Mouse (Mus musculus) lung, embryonic 16.5 days (tissue): ENCODE results near the gene Ptpn23. TPM values are rescaled to one million over a fixed set of nuclear protein-coding genes. Genes with fewer than 3 reads are reported as not detected.

Experiments used
- ATAC-seq: fragments of 200-750 bp; cut with Nextera tagmentation; 2 replicates; pipeline ENCODE4 v1.8.0; 2017; ENCODE audit warnings: low read depth, mild to moderate bottlenecking, moderate library complexity
- H3K27ac ChIP-seq: fragments of 300-500 bp; sonication (generic); 2 replicates; pipeline ENCODE4 v1.5.1; 2014; ENCODE audit warnings: mild to moderate bottlenecking, control low read depth, low read length
- H3K27me3 ChIP-seq: fragments of 300-500 bp; sonication (generic); 2 replicates; pipeline ENCODE4 v1.6.1; 2014; ENCODE audit warnings: low read depth, low read length, mixed read lengths; ENCODE audit not compliant: control insufficient read depth, insufficient read depth
- H3K36me3 ChIP-seq: fragments of 300-500 bp; sonication (generic); 2 replicates; pipeline ENCODE4 v1.6.1; 2014; ENCODE audit warnings: low read length; ENCODE audit not compliant: control insufficient read depth, insufficient read depth
- H3K4me1 ChIP-seq: fragments of 300-500 bp; sonication (generic); replicated peaks from 2 replicates; pipeline ENCODE4 v1.6.1; 2014; ENCODE audit warnings: low read length, mixed read lengths; ENCODE audit not compliant: control insufficient read depth, insufficient read depth
- H3K4me2 ChIP-seq: fragments of 300-500 bp; sonication (generic); 2 replicates; pipeline ENCODE4 v1.6.1; 2014; ENCODE audit warnings: low read depth, low read length, control low read depth
- H3K4me3 ChIP-seq: fragments of 300-500 bp; sonication (generic); 2 replicates; pipeline ENCODE4 v1.5.1; 2014; ENCODE audit warnings: mild to moderate bottlenecking, low read length, control low read depth
- H3K9ac ChIP-seq: fragments of 300-500 bp; sonication (generic); 2 replicates; pipeline ENCODE4 v1.6.1; 2014; ENCODE audit warnings: low read length, control low read depth
- H3K9me3 ChIP-seq: fragments of 300-500 bp; sonication (generic); 2 replicates; pipeline ENCODE4 v1.6.1; 2016; ENCODE audit warnings: low read length; ENCODE audit not compliant: control insufficient read depth
- WGBS: fragments of 180-500 bp; shearing (Covaris S2); extraction: QIAGEN DNeasy Blood & Tissue Kit; methylation state at CpG from one replicate; pipeline ENCODE4 v1.1.7; 2014; 5-methylcytosine and 5-hydroxymethylcytosine counted together
- polyA plus RNA-seq: library from polyadenylated mRNA; unstranded; fragments of >200 nt; fragmentation: Nextera tagmentation; extraction: Ambion mirVana; gene quantifications from 2 replicates; pipeline ENCODE4 v1.2.1, GENCODE M21; 2015

Ptpn23 gene
- polyA plus RNA-seq, 1 experiment from 2014 or later = 12.2 TPM

GRCm38 (mm10) chr9:110373871-110374270, 34.1 kb downstream of the Ptpn23 start:
- ATAC-seq = no peak
- Histone ChIP-seq H3K4me2 (no peak overlapping the region), H3K36me3 (peaks cover 16% of the 10 kb centered on the region; the same call in 1 of the 2 replicates), H3K4me1 (no peaks in the 10 kb centered on the region), H3K9me3 (no peaks in the 10 kb centered on the region), H3K4me3 (no peak overlapping the region), H3K9ac (no peak overlapping the region), H3K27ac (no peak overlapping the region), H3K27me3 (no peaks in the 10 kb centered on the region)
- 88% methylated on average over 13 of the region's 13 CpGs for WGBS

GRCm38 (mm10) chr9:110369860-110370259, 38.2 kb downstream of the Ptpn23 start:
- H3K9ac ChIP-seq = no peak overlapping the region
- no peak overlapping the region for H3K4me2 ChIP-seq
- H3K9me3 ChIP-seq = no peaks in the 10 kb centered on the region
- no peak overlapping the region for H3K27ac ChIP-seq
- H3K27me3 ChIP-seq = no peaks in the 10 kb centered on the region
- no peak overlapping the region for H3K4me3 ChIP-seq
- no peaks in the 10 kb centered on the region for H3K4me1 ChIP-seq
- 0 out of 2 replicates have a peak, but pooled peaks cover 5% of the 10 kb centered on the region for H3K36me3 ChIP-seq
- WGBS = 82% methylated on average over 3 of the region's 3 CpGs
- no peak for ATAC-seq

GRCm38 (mm10) chr9:110366746-110367145, 41.3 kb downstream of the Ptpn23 start:
- Histone ChIP-seq H3K9me3 (no peaks in the 10 kb centered on the region), H3K27me3 (no peaks in the 10 kb centered on the region), H3K36me3 (no peaks in the 10 kb centered on the region), H3K4me1 (no peaks in the 10 kb centered on the region), H3K4me2 (no peak overlapping the region), H3K4me3 (no peak overlapping the region), H3K27ac (no peak overlapping the region), H3K9ac (no peak overlapping the region)
- no peak for ATAC-seq
- WGBS = 58% methylated on average over 5 of the region's 5 CpGs

- Histone ChIP-seq H3K27me3 (no peaks in the 10 kb centered on the region), H3K4me1 (no peaks in the 10 kb centered on the region), H3K4me2 (no peak overlapping the region), H3K27ac (no peak overlapping the region), H3K9me3 (no peaks in the 10 kb centered on the region), H3K9ac (no peak overlapping the region), H3K36me3 (no peaks in the 10 kb centered on the region), H3K4me3 (no peak overlapping the region)
- 74% methylated on average over 10 of the region's 10 CpGs for WGBS
- no peak for ATAC-seq
Observed at GRCm38 (mm10) chr9:110362337-110362736, 45.7 kb downstream of the Ptpn23 start.

DNA sequence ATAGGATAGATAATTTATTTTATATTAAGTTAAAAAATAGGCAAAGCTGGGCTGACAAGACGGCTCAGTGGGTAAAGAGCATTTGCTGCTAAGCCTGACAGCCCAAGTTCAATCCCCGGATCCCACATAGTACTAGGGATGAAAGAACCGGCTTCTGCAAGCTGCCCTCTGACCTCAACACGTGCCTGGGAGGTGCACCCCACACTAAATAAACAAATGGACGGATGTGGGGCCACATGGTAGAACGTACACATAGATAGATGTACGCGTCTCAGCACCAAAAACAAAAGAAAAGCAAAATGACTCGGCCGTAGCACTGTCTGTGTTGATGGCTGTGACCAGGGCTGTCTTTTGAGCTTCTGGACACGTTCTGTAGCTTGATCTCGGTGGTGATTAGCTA, 46.7 kb downstream of the Ptpn23 start:
- no peak for ATAC-seq
- Histone ChIP-seq H3K4me3 (no peak overlapping the region), H3K27ac (no peak overlapping the region), H3K4me1 (no peaks in the 10 kb centered on the region), H3K9me3 (no peaks in the 10 kb centered on the region), H3K27me3 (no peaks in the 10 kb centered on the region), H3K9ac (no peak overlapping the region), H3K4me2 (no peak overlapping the region), H3K36me3 (no peaks in the 10 kb centered on the region)
- 39% methylated on average over 12 of the region's 12 CpGs for WGBS

DNA sequence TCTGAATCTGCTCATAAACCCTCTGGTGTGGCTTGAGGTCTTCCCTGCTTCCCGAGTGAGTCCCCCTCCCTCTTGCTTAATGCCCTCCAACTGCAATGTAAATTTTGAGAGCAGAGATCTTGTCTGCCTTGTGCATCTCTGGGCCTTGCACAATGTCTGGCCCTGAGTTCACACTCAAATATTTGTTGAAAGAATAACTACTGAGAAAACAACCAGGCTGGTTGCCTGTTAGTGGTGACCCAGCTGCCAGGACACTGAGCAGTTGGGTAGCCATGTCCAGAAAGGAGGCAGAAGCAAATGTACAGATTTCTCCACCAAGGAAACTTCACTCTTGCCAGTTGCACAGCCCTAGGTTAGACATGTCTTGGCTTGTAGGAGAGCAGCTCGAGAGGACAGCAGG, 49.7 kb downstream of the Ptpn23 start:
- H3K4me1 ChIP-seq = no peaks in the 10 kb centered on the region
- no peak overlapping the region for H3K9ac ChIP-seq
- no peaks in the 10 kb centered on the region; the same call in 1 of the 2 replicates for H3K36me3 ChIP-seq
- 75% methylated on average over 2 of the region's 2 CpGs for WGBS
- H3K9me3 ChIP-seq = no peaks in the 10 kb centered on the region
- H3K4me3 ChIP-seq = no peak overlapping the region
- no peak for ATAC-seq
- H3K27me3 ChIP-seq = no peaks in the 10 kb centered on the region
- no peak overlapping the region for H3K27ac ChIP-seq
- no peak overlapping the region for H3K4me2 ChIP-seq

GRCm38 (mm10) chr9:110351932-110352632, 55.9 kb downstream of the Ptpn23 start:
- H3K27me3 ChIP-seq = no peaks in the 10 kb centered on the region
- 85% methylated on average over 8 of the region's 8 CpGs for WGBS
- H3K9ac ChIP-seq = no peak overlapping the region
- H3K4me1 ChIP-seq = no peaks in the 10 kb centered on the region
- ATAC-seq = no peak
- no peak overlapping the region for H3K4me2 ChIP-seq
- H3K36me3 ChIP-seq = no peaks in the 10 kb centered on the region; the same call in 1 of the 2 replicates
- H3K27ac ChIP-seq = no peak overlapping the region
- no peaks in the 10 kb centered on the region for H3K9me3 ChIP-seq
- H3K4me3 ChIP-seq = no peak overlapping the region

GRCm38 (mm10) chr9:110351350-110351749, 56.7 kb downstream of the Ptpn23 start:
- no peak overlapping the region for H3K4me2 ChIP-seq
- H3K36me3 ChIP-seq = no peaks in the 10 kb centered on the region; the same call in 1 of the 2 replicates
- no peaks in the 10 kb centered on the region for H3K27me3 ChIP-seq
- ATAC-seq = no peak
- no peaks in the 10 kb centered on the region for H3K4me1 ChIP-seq
- no peak overlapping the region for H3K4me3 ChIP-seq
- no peak overlapping the region for H3K9ac ChIP-seq
- no peaks in the 10 kb centered on the region for H3K9me3 ChIP-seq
- WGBS = 82% methylated on average over 2 of the region's 2 CpGs
- no peak overlapping the region for H3K27ac ChIP-seq

DNA sequence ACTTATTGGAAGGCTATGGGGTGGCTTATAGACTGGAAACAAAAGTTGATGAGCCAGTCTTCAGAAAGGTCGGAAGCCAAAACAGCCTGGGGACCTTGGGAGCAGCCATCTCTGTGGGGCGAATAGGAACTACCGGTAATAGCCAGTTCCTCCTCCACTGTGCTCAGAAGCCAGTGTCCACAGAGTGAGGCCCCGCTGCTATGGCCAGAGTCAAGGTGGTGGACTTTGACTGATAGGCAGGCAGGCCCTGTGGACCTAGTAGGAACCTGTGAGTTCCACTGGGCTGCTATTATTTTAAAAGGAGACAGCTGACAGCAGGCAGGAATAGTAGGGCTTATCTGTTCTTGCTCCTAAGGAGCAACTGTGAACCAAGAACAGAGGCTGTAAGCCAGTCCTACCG, 57.4 kb downstream of the Ptpn23 start:
- 78% methylated on average over 5 of the region's 5 CpGs for WGBS
- no peak overlapping the region for H3K27ac ChIP-seq
- no peaks in the 10 kb centered on the region for H3K4me1 ChIP-seq
- no peak for ATAC-seq
- no peaks in the 10 kb centered on the region for H3K9me3 ChIP-seq
- H3K9ac ChIP-seq = no peak overlapping the region
- H3K4me3 ChIP-seq = no peak overlapping the region
- no peaks in the 10 kb centered on the region for H3K27me3 ChIP-seq
- H3K36me3 ChIP-seq = no peaks in the 10 kb centered on the region; the same call in 1 of the 2 replicates
- H3K4me2 ChIP-seq = no peak overlapping the region
